Mouse (Mus musculus) midbrain, embryonic 16.5 days (tissue): ENCODE measurements at regions not wholly inside any gene's neighbourhood (a gene's known extent, or its start where the extent isn't known, plus 50 kb on each side); places are given as distances from the start of the nearest gene placed in this dataset.

Source experiments
- ATAC-seq: fragments of 200-750 bp; cut with Nextera tagmentation; 2 replicates; pipeline ENCODE4 v1.8.0; 2017; ENCODE audit warnings: moderate TSS enrichment
- H3K27ac ChIP-seq: fragments of 300-500 bp; sonication (generic); 2 replicates; pipeline ENCODE4 v1.5.1; 2014; ENCODE audit warnings: mild to moderate bottlenecking, low read length, mixed read lengths
- H3K27me3 ChIP-seq: fragments of 300-500 bp; sonication (generic); 2 replicates; pipeline ENCODE4 v1.6.1; 2014; ENCODE audit warnings: low read depth, low read length, mixed read lengths; ENCODE audit not compliant: control insufficient read depth, insufficient read depth
- H3K36me3 ChIP-seq: fragments of 300-500 bp; sonication (generic); 2 replicates; pipeline ENCODE4 v1.6.1; 2014; ENCODE audit warnings: mild to moderate bottlenecking, low read length, moderate library complexity, mixed read lengths; ENCODE audit not compliant: control insufficient read depth, insufficient read depth
- H3K4me1 ChIP-seq: fragments of 300-500 bp; sonication (generic); 2 replicates; pipeline ENCODE4 v1.6.1; 2014; ENCODE audit warnings: mild to moderate bottlenecking, low read length, mixed read lengths; ENCODE audit not compliant: control insufficient read depth, insufficient read depth
- H3K4me2 ChIP-seq: fragments of 300-500 bp; sonication (generic); 2 replicates; pipeline ENCODE4 v1.6.1; 2014; ENCODE audit warnings: mild to moderate bottlenecking, low read length, mixed read lengths
- H3K4me3 ChIP-seq: fragments of 300-500 bp; sonication (generic); 2 replicates; pipeline ENCODE4 v1.5.1; 2014; ENCODE audit warnings: low read depth, mild to moderate bottlenecking, low read length, moderate library complexity, mixed read lengths
- H3K9ac ChIP-seq: fragments of 300-500 bp; sonication (generic); 2 replicates; pipeline ENCODE4 v1.6.1; 2014; ENCODE audit warnings: low read depth, low read length, mixed read lengths
- H3K9me3 ChIP-seq: fragments of 300-500 bp; sonication (generic); replicated peaks from 2 replicates; pipeline ENCODE4 v1.6.1; 2014; ENCODE audit warnings: mild to moderate bottlenecking, low read length, mixed read lengths; ENCODE audit not compliant: control insufficient read depth, poor library complexity, severe bottlenecking
- WGBS: fragments of 180-500 bp; shearing (Covaris S2); extraction: QIAGEN DNeasy Blood & Tissue Kit; methylation state at CpG from one replicate; pipeline ENCODE4 v1.1.7; 2014; 5-methylcytosine and 5-hydroxymethylcytosine counted together

- no peak overlapping the region for H3K9ac ChIP-seq
- no peaks in the 10 kb centered on the region for H3K27me3 ChIP-seq
- no peak overlapping the region for H3K4me3 ChIP-seq
- H3K9me3 ChIP-seq: no peaks in the 10 kb centered on the region
- no peaks in the 10 kb centered on the region for H3K36me3 ChIP-seq
- H3K27ac ChIP-seq: no peak overlapping the region
- H3K4me1 ChIP-seq: no peaks in the 10 kb centered on the region
- no peak for ATAC-seq
- H3K4me2 ChIP-seq: no peak overlapping the region
- 85% methylated on average over 3 of the region's 3 CpGs for WGBS
Observed at GRCm38 (mm10) chr13:37157808-37158207, 107.8 kb upstream of the F13a1 start.

GRCm38 (mm10) chr13:37151835-37152516 lies 101.9 kb upstream of the F13a1 start:
- no peaks in the 10 kb centered on the region for H3K4me1 ChIP-seq
- no peaks in the 10 kb centered on the region for H3K27me3 ChIP-seq
- H3K9ac ChIP-seq: no peak overlapping the region
- H3K4me3 ChIP-seq: no peak overlapping the region
- no peak overlapping the region for H3K4me2 ChIP-seq
- 29% methylated on average over 4 of the region's 4 CpGs for WGBS
- H3K9me3 ChIP-seq: no peaks in the 10 kb centered on the region
- 0 out of 2 replicates have a peak, but pooled peaks have one; percentile 14 for ATAC-seq
- H3K27ac ChIP-seq: no peak overlapping the region
- H3K36me3 ChIP-seq: no peaks in the 10 kb centered on the region

GRCm38 (mm10) chr13:37149961-37150360 lies 99.9 kb upstream of the F13a1 start:
- Histone ChIP-seq H3K27ac (no peak overlapping the region), H3K4me1 (no peaks in the 10 kb centered on the region), H3K36me3 (no peaks in the 10 kb centered on the region), H3K4me3 (no peak overlapping the region), H3K9me3 (no peaks in the 10 kb centered on the region), H3K9ac (no peak overlapping the region), H3K27me3 (no peaks in the 10 kb centered on the region), H3K4me2 (no peak overlapping the region)
- no peak for ATAC-seq
- WGBS: 94% methylated on average over 1 of the region's 1 CpGs

GRCm38 (mm10) chr13:37149066-37149781 lies 99.2 kb upstream of the F13a1 start:
- no peaks in the 10 kb centered on the region for H3K4me1 ChIP-seq
- WGBS: 48% methylated on average over 3 of the region's 3 CpGs
- H3K4me2 ChIP-seq: no peak overlapping the region
- no peaks in the 10 kb centered on the region for H3K9me3 ChIP-seq
- peak; percentile 58; the same call in 1 of the 2 replicates for ATAC-seq
- no peak overlapping the region for H3K27ac ChIP-seq
- no peaks in the 10 kb centered on the region for H3K36me3 ChIP-seq
- H3K4me3 ChIP-seq: no peak overlapping the region
- H3K9ac ChIP-seq: no peak overlapping the region
- H3K27me3 ChIP-seq: no peaks in the 10 kb centered on the region

- H3K27me3 ChIP-seq: no peaks in the 10 kb centered on the region
- H3K9me3 ChIP-seq: no peaks in the 10 kb centered on the region
- no peak for ATAC-seq
- H3K4me3 ChIP-seq: no peak overlapping the region
- no peaks in the 10 kb centered on the region for H3K4me1 ChIP-seq
- no peak overlapping the region for H3K4me2 ChIP-seq
- no peaks in the 10 kb centered on the region for H3K36me3 ChIP-seq
- 82% methylated on average over 1 of the region's 1 CpGs for WGBS
- H3K27ac ChIP-seq: no peak overlapping the region
- H3K9ac ChIP-seq: no peak overlapping the region
Observed at GRCm38 (mm10) chr13:37148627-37149026, 98.6 kb upstream of the F13a1 start.

GRCm38 (mm10) chr13:37147790-37148189 lies 97.7 kb upstream of the F13a1 start:
- Histone ChIP-seq H3K9ac (no peak overlapping the region), H3K27me3 (no peaks in the 10 kb centered on the region), H3K36me3 (no peaks in the 10 kb centered on the region), H3K27ac (no peak overlapping the region), H3K4me1 (no peaks in the 10 kb centered on the region), H3K4me2 (no peak overlapping the region), H3K4me3 (no peak overlapping the region), H3K9me3 (no peaks in the 10 kb centered on the region)
- ATAC-seq: no peak
- WGBS: 94% methylated on average over 8 of the region's 8 CpGs

GRCm38 (mm10) chr13:37142812-37143211 lies 92.8 kb upstream of the F13a1 start:
- ATAC-seq: no peak
- no peak overlapping the region for H3K27ac ChIP-seq
- no peaks in the 10 kb centered on the region for H3K27me3 ChIP-seq
- H3K36me3 ChIP-seq: no peaks in the 10 kb centered on the region
- no peak overlapping the region for H3K9ac ChIP-seq
- H3K9me3 ChIP-seq: no peaks in the 10 kb centered on the region
- no peak overlapping the region for H3K4me2 ChIP-seq
- WGBS: 95% methylated on average over 2 of the region's 2 CpGs
- H3K4me1 ChIP-seq: no peaks in the 10 kb centered on the region
- H3K4me3 ChIP-seq: no peak overlapping the region

- 74% methylated on average over 1 of the region's 1 CpGs for WGBS
- Histone ChIP-seq H3K27ac (no peak overlapping the region), H3K4me3 (no peak overlapping the region), H3K4me2 (no peak overlapping the region), H3K9me3 (no peaks in the 10 kb centered on the region), H3K36me3 (no peaks in the 10 kb centered on the region), H3K9ac (no peak overlapping the region), H3K27me3 (no peaks in the 10 kb centered on the region), H3K4me1 (no peaks in the 10 kb centered on the region; the same call in 1 of the 2 replicates)
- ATAC-seq: no peak
Observed at GRCm38 (mm10) chr13:37135115-37135514, 85.1 kb upstream of the F13a1 start.

- H3K4me3 ChIP-seq: no peak overlapping the region
- WGBS: 85% methylated on average over 2 of the region's 2 CpGs
Observed at GRCm38 (mm10) chr13:37134518-37134917, 84.5 kb upstream of the F13a1 start.

More at GRCm38 (mm10) chr13:37134518-37134917, 84.5 kb upstream of the F13a1 start:
- Histone ChIP-seq H3K36me3 (no peaks in the 10 kb centered on the region), H3K27me3 (no peaks in the 10 kb centered on the region), H3K4me1 (no peaks in the 10 kb centered on the region; the same call in 1 of the 2 replicates), H3K27ac (no peak overlapping the region), H3K9me3 (no peaks in the 10 kb centered on the region), H3K9ac (no peak overlapping the region), H3K4me2 (no peak overlapping the region)
- ATAC-seq: no peak
